Mouse (Mus musculus) frontal cortex, postnatal 14 days (tissue): ENCODE measurements at regions not wholly inside any gene's neighbourhood (a gene's known extent, or its start where the extent isn't known, plus 50 kb on each side); places are given as distances from the start of the nearest gene placed in this dataset.
A peak's percentile ranks its signal among the peaks of the same experiment; 100 is the strongest.

Source experiments
- DNase-seq, 2 experiments: peaks; one replicate each; pipeline ENCODE4 v3.0.0; 2022; ENCODE audit warnings: low spot score in 2 of 2

GRCm38 (mm10) chr15:59954345-59954744 lies 62.1 kb downstream of the 4933412E24Rik start:
- peak; percentile 23 to 35 for DNase-seq

- no peak for DNase-seq
Measured at GRCm38 (mm10) chr15:59953857-59954256, 62.6 kb downstream of the 4933412E24Rik start.

DNA sequence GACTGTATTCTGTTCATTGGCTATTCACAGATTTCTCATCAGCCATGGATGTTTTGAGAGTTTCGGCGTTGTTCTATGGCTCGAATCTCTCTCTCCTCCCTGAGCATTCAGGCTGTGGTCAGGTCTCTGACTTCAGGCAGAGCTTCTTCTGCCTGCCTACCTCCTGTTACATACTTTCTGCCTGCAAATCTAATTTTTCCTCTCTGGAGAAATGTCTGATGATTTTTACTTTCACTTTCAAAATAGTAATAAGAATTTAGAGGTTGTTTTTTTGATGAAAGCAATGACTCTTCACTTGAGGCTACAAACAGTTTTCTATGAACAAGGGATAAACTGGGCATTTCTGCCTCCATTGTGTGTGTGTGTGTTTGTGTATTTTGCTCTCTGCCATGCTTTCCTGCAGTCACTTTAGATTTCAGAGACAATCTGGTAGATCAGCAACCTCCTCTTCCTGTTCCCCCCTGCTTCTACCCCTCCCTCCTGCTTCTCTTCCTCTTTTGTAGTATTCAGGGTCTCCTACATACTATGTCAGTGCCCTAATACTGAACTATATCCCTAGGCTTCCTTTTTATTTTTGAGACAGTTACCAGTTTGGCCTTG lies 65.7 kb downstream of the 4933412E24Rik start:
- no peak for DNase-seq

- DNase-seq = no peak
Measured at GRCm38 (mm10) chr15:59945208-59945607, 71.2 kb downstream of the 4933412E24Rik start.

DNA sequence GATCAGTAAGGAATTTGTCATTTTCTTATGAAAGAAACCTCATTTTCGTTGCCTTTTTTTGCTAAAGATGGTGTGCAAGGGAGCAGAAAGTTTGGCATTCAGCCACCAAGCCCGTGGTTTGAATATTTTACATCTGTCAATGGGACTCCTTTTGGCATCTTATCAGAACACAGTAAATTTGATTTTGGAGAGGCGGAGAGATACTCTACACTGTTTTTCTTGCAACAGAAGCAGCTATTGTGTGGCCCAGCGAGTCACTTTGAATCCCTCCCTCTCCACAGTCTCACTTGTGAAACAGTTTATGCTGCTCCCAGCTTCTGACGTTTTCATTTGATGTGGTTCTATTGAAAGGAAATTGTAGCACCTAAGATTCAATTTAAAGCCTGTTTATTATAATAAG lies 79.9 kb downstream of the 4933412E24Rik start:
- DNase-seq = no peak

DNA sequence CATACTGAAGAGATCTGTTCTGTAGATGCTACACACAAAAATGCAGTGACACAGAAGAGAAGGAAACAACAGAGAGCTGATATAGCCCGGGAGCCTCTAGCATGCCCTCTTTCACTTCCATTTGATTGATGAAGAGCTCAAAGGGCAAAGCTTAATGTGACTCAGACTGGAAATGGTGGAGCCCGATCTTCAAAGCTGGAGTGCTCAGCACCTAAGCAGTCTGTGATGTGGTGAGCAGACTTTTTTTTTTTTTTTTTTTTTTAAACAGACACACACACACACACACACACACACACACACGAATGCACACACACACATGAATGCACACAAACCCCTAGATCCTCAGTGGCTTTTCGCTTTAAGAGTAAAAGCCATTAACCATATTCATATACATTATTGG lies 102.6 kb downstream of the 4933412E24Rik start:
- DNase-seq = no peak

DNA sequence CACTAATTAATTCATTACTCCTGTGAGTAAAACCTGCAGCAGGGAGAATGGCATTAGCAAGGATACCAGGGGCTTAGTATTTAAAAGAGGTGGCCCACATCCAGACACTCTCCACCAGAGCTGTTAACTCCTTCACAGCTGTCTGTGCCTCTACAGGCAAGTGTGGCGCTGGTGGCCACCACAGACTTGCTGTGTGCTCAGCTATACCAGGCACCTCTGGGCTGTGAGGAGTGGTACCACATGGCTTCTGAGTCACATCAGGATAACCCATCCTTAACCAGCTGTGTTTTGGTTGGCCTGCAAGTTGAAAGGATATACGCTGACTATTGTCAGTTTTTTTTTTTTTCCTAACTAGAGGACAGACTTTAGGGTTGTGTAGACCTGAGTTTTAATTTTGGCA lies 108.1 kb downstream of the 4933412E24Rik start:
- no peak for DNase-seq

- no peak for DNase-seq
Measured at GRCm38 (mm10) chr15:59905832-59906797, 110.3 kb downstream of the 4933412E24Rik start.

- DNase-seq = no peak
Measured at GRCm38 (mm10) chr15:59904741-59905140, 111.7 kb downstream of the 4933412E24Rik start.

GRCm38 (mm10) chr15:59888996-59889395 lies 127.4 kb downstream of the 4933412E24Rik start:
- DNase-seq = no peak

GRCm38 (mm10) chr15:59888131-59888459 lies 128.3 kb downstream of the 4933412E24Rik start:
- DNase-seq = no peak

GRCm38 (mm10) chr15:59887381-59888130 lies 128.9 kb downstream of the 4933412E24Rik start:
- no peak for DNase-seq

DNA sequence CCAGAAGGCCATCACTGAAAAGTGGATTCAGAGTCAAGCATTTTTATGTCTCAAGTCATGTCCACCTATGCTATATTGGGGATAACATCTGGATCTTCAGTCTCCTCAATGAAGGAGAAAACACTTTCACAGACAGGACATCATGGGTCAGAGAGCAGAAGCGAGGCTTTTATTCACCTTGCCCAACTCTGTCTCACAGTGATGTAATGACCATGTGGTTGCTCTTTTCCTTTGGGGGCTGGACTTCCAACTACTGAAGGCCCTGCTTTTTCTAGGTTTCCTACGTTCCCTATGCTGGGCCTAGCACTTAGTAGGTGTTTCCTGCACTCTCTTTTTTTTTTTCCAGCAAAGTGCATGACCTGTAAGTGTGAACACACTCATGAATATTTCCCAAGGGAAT lies 130.4 kb downstream of the 4933412E24Rik start:
- no peak for DNase-seq

GRCm38 (mm10) chr15:59882444-59882843 lies 134.0 kb downstream of the 4933412E24Rik start:
- DNase-seq = no peak

DNA sequence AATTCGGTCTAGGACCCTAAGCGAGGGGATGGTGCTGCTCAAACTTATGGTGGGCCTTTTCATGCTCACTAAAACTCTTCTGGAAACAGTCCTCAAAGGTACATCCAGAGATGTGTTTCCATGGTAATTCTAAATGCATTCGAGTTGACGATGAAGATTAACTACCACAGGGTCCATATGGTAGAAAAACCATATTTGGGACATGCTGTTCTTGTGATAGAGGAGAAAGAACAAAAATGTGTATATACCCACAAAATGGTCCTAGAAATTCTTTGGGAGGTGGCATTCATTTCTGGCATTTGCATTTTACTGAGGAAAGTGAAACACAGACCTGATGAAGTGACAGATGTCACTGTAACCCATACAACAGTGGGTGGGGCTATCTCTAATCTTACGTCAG lies 136.0 kb downstream of the 4933412E24Rik start:
- DNase-seq = no peak

- no peak for DNase-seq
Measured at GRCm38 (mm10) chr15:59879311-59879710, 137.1 kb downstream of the 4933412E24Rik start.

DNA sequence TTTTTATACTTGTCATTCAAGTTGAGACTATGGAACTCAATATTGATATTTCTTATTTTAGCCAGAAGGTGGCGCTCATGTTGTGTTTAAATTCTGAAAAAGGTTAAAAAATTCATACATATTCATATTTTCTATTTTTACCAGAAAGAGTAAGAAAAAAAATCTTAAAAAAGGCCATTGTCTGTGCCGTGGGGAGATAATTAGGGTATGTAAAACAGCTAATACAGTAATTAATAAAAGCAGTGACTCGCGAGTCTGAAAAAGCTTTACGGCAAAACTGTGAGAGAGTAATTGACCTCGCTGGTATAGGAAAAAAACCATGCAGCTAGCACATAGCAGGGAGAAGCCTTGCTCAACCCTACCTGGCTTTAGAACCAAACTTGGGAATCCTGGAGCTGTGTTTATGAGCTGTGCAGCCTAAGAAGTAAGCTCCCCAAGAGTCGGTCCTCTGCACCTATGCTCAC lies 140.1 kb downstream of the 4933412E24Rik start:
- no peak for DNase-seq

DNA sequence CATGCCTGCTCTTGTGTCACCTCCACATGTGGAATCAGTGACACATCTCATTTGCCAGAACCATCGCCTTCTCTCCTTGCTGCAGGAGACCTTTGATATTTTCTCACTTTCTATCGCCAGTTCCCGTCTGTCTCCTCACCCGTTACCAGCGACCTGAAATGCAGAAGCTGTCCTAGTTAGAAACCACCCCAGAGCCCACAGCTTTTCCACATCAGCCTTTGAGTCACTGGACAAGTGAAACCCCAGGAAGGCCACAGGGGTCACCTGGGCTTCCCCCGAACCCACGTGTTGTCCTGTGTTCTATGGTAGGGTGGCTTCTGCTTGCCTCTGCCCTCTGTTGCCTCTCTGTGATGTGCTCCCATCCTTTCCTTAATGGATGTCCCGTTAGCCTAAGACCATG lies 149.7 kb downstream of the 4933412E24Rik start:
- DNase-seq = no peak

DNA sequence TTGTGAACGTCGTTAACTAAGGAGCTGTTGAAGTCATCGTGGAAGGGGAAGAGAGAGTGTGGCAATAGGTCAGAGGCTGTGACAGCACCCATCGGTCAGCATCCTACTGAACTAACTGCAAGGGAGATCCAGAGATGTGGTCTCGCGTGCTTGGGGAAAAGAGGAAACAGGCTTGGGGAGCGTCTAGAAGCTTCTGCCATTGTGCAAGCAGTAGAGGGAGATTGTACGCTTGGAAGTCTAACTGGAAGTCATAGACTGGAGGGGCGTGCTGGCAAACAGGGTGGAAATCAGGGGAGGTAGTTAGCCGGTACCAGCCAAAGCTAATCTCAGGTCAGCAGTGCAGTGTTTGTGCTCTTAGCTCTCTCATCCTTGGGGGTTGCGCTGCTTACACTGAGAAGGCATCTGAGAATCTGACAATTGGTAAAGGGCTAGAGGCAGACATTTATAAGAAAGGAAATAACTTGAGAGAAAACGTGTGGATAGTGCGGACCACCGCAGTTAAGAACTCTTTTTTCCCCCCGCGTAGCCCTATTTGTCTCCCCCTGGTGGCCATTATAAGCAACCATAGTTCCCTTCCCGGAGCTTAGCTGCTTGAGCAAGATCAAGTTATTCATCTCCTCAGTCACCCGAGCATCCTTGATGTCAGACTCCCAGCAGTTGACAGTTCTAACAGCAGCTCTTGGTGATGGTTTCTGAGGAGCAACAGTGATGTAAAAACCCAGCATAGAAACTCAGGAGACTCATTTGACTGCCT lies 151.5 kb downstream of the 4933412E24Rik start:
- DNase-seq = no peak

DNA sequence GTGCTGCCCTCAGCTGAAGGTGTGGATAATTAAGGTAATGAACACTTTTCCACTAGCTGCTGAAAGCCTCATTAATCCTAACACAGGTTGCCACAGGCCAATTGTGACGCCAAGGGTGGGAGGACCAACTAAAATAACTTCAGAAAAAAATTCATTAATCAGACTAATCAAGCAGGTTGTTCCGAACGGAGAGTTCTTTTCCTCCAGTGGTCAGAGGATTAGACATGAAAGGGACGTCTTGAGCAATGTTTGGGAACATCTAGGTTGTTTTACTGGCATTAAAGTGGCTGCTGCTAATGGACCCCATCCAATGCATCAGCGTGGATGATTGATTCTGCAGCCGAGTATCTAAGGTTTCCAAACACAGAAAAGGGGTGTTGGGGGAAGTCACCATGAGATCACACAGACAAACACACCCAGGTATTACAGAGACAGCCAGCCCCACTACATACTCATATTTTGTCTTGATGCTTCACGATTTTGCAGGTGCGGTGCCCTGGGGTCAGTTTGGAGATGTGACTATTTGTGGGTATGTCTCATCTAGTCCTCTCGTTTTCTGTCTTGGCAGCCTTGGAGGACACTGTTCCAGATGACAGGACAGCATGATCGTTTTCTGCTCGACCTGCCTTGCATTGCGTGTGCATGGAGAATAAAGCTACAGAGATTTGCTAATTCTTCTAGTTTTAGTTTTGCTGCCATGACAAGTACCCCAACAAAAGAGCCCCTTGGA lies 164.0 kb downstream of the 4933412E24Rik start:
- DNase-seq = no peak

GRCm38 (mm10) chr15:59845158-59845739 lies 171.2 kb downstream of the 4933412E24Rik start:
- no peak for DNase-seq
